9 mouse cellular contexts compared by ENCODE assay signal in the genomic region with DNA sequence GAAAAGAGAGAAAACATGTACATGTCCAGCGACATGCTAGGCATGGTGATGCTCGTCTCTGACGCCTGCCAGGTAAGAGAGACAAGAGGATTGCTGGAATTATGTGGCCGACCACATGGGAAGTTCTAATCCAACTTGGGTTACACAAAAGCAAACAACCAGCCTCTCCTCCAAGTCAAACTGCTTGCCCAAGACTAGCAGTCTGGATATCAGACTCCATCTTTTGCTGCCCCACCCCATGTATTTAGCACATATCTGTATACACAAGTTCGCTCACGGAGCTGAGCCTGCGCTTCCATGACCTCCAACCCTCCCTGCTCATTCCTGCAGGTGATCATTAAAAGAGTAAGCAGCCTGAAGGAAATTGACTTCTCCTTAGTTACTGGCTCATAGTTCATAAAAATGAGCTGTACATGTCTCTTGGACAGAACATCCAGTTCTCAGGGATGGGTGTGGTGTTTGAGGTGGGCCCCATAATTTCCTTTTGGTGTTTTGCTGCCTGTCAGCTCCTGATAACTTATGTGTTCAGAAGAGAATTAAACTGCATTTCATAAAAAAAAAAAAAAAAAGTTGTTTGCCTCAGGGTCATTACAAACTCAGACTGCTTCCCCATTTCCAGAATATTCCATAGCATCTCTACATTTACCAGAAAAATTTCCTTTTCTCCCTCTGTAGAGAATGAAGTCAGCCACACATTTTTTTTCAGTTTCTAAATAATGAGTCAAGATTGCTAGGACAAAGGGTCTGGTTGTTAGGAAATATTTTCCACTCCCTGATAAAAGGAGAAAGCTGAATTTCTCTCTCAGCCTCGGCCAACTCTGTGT. TPM values are rescaled to one million over a fixed set of nuclear protein-coding genes. Genes with fewer than 3 reads are reported as not detected.
DNase-seq lines count a peak whose midpoint lies in the region; ATAC-seq and TF ChIP-seq lines count a peak whose summit lies in the region.
"Had no signal": no experiment of that assay in that cellular context is flagged by ENCODE, and none has a peak within 500 bp of the region (broad histone marks: within the 10 kb centered on the region; RNA-seq: fewer than 3 reads in every experiment).

No protein-coding gene starts in this region.

- no peaks in the 10 kb centered on the region for H3K36me3 ChIP-seq in thymus, adult 2 months (ENCODE audit: control insufficient read depth, insufficient read depth, low read length)
- H3K36me3 ChIP-seq in heart, embryonic 10.5 days, result no peaks in the 10 kb centered on the region
- no peaks in the 10 kb centered on the region for H3K36me3 ChIP-seq in limb, embryonic 13.5 days
- no peaks in the 10 kb centered on the region for H3K36me3 ChIP-seq in small intestine, adult 2 months (ENCODE audit: control insufficient read depth, insufficient read depth, low read length)

- H3K27ac ChIP-seq in thymus, adult 2 months (ENCODE audit: control insufficient read depth, insufficient read depth, low read length), result no peak overlapping the region
- H3K27ac ChIP-seq in heart, embryonic 10.5 days, result peak overlapping the region; percentile 97
- H3K27ac ChIP-seq in limb, embryonic 13.5 days, result peak overlapping the region; percentile 67; the same call in 1 of the 2 replicates
- no peak overlapping the region for H3K27ac ChIP-seq in small intestine, adult 2 months (ENCODE audit: insufficient read depth, low read depth, low read length)

- WGBS in thymus, adult 2 months, result 86% methylated on average over 8 of the region's 8 CpGs
- WGBS in heart, embryonic 10.5 days, result 69% methylated on average over 8 of the region's 8 CpGs
- 76% methylated on average over 8 of the region's 8 CpGs for WGBS in limb, embryonic 13.5 days
- 54% methylated on average over 8 of the region's 8 CpGs for WGBS in small intestine, adult 2 months

- ATAC-seq in limb, embryonic 13.5 days (ENCODE audit: low FRiP score, low read depth), result no peak
- ATAC-seq in CD4-positive, CD25-positive, alpha-beta regulatory T cell, adult 4 months, result no peak

- H3K4me2 ChIP-seq in limb, embryonic 13.5 days (replicated peaks), result peak overlapping the region; percentile 98

- peaks cover 6% of the 10 kb centered on the region for H3K27me3 ChIP-seq in thymus, adult 2 months (ENCODE audit: control insufficient read depth, insufficient read depth, low read length)
- 0 out of 2 replicates have a peak, but pooled peaks cover 3% of the 10 kb centered on the region for H3K27me3 ChIP-seq in heart, embryonic 10.5 days (ENCODE audit: insufficient read depth, poor library complexity, severe bottlenecking)
- H3K27me3 ChIP-seq in limb, embryonic 13.5 days, result peaks cover 28% of the 10 kb centered on the region
- H3K27me3 ChIP-seq in small intestine, adult 2 months (ENCODE audit: control insufficient read depth, insufficient read depth, low read length), result peaks cover 10% of the 10 kb centered on the region

- H3K4me1 ChIP-seq in thymus, adult 2 months (replicated peaks; ENCODE audit: control insufficient read depth, insufficient read depth, low read length), result peaks cover 10% of the 10 kb centered on the region
- peaks cover 42% of the 10 kb centered on the region for H3K4me1 ChIP-seq in heart, embryonic 10.5 days
- H3K4me1 ChIP-seq in limb, embryonic 13.5 days, result peaks cover 11% of the 10 kb centered on the region
- peaks cover 3% of the 10 kb centered on the region for H3K4me1 ChIP-seq in small intestine, adult 2 months (ENCODE audit: control insufficient read depth, insufficient read depth, insufficient read length, low read length)

- no peak for TF ChIP-seq CTCF in thymus, adult 2 months (IDR thresholded peaks at IDR 0.05; ENCODE audit: borderline replicate concordance, control insufficient read depth, extremely low read depth, insufficient read depth, low read length, poor library complexity)
- TF ChIP-seq CTCF in small intestine, adult 2 months (IDR thresholded peaks at IDR 0.05; ENCODE audit: extremely low read depth, insufficient read length, insufficient replicate concordance, low read depth, low read length), result no peak

- TF ChIP-seq POLR2A in thymus, adult 2 months (IDR thresholded peaks at IDR 0.05; ENCODE audit: control insufficient read depth, extremely low read depth, insufficient read depth, low read length, poor library complexity), result no peak
- no peak for TF ChIP-seq POLR2A in small intestine, adult 2 months (IDR thresholded peaks at IDR 0.05; ENCODE audit: low read depth, low read length)

- H3K9me3 ChIP-seq in heart, embryonic 10.5 days, result no peaks in the 10 kb centered on the region
- H3K9me3 ChIP-seq in limb, embryonic 13.5 days, result no peaks in the 10 kb centered on the region

- peak overlapping the region; percentile 47; the same call in 1 of the 2 replicates for H3K4me3 ChIP-seq in thymus, adult 2 months (ENCODE audit: control insufficient read depth, insufficient read depth, low read length)
- peak overlapping the region; percentile 83 for H3K4me3 ChIP-seq in heart, embryonic 10.5 days
- H3K4me3 ChIP-seq in limb, embryonic 13.5 days, result peak overlapping the region; percentile 68
- peak overlapping the region; percentile 80 for H3K4me3 ChIP-seq in small intestine, adult 2 months (ENCODE audit: low read depth, low read length)

- no peak overlapping the region for H3K9ac ChIP-seq in limb, embryonic 13.5 days

- no peak for DNase-seq in thymus, adult 2 months
- DNase-seq in thymus, postnatal 4 days, result no peak
- peak; percentile 75 for DNase-seq in heart, embryonic 10.5 days (ENCODE audit: low spot score)
- DNase-seq in cerebellum, adult 9-10 months, result no peak
- DNase-seq in urinary bladder, postnatal 14 days (ENCODE audit: low spot score), result no peak

RNA-seq across cellular contexts. Expression of gene A930018P22Rik, which starts 0.7 kb away (rescaled TPM):
- polyA plus RNA-seq in thymus, adult 2 months (2012; rRNA removed), result 0.45 TPM in 1 of 2 replicates, not detected in the other
- 0.55 and 0.71 TPM in 2 replicates for polyA plus RNA-seq in heart, embryonic 10.5 days (2016; fragmentation: Nextera tagmentation; extraction: Ambion mirVana)
- polyA plus RNA-seq in limb, embryonic 13.5 days (2015; fragmentation: Nextera tagmentation; extraction: Ambion mirVana), result not detected in 2 replicates
- polyA plus RNA-seq in small intestine, adult 2 months (2012; rRNA removed), result not detected in 2 replicates
- not detected for polyA plus RNA-seq in CD4-positive, CD25-positive, alpha-beta regulatory T cell, adult 4 months (2017; shearing (Covaris generic))
- polyA plus RNA-seq: brain, embryonic 14.5 days had no signal

RNA-seq across cellular contexts. Expression of gene Cd59a, which starts 26.3 kb away (rescaled TPM):
- 3.5 and 4.5 TPM in 2 replicates for polyA plus RNA-seq in thymus, adult 2 months (2012; rRNA removed)
- polyA plus RNA-seq in heart, embryonic 10.5 days (2016; fragmentation: Nextera tagmentation; extraction: Ambion mirVana), result 70.8 and 82.0 TPM in 2 replicates
- 19.2 and 19.8 TPM in 2 replicates for polyA plus RNA-seq in limb, embryonic 13.5 days (2015; fragmentation: Nextera tagmentation; extraction: Ambion mirVana)
- polyA plus RNA-seq in small intestine, adult 2 months (2012; rRNA removed), result 3.8 and 5.2 TPM in 2 replicates
- polyA plus RNA-seq in CD4-positive, CD25-positive, alpha-beta regulatory T cell, adult 4 months (2017; shearing (Covaris generic)), result under 1 TPM in 1 of 2 experiments, not detected in 1; 0.52 TPM

RNA-seq across cellular contexts. Expression of gene Cd59b, which starts 52.2 kb away (rescaled TPM):
- polyA plus RNA-seq in thymus, adult 2 months (2012; rRNA removed), result 2.0 and 2.4 TPM in 2 replicates
- polyA plus RNA-seq in heart, embryonic 10.5 days (2016; fragmentation: Nextera tagmentation; extraction: Ambion mirVana), result 4.3 and 8.4 TPM in 2 replicates
- 3.7 and 5.8 TPM in 2 replicates for polyA plus RNA-seq in limb, embryonic 13.5 days (2015; fragmentation: Nextera tagmentation; extraction: Ambion mirVana)
- polyA plus RNA-seq in small intestine, adult 2 months (2012; rRNA removed), result 0.38 and 0.50 TPM in 2 replicates
- 1 to 10 TPM in 1 of 2 experiments, not detected in 1; 1.4 TPM for polyA plus RNA-seq in CD4-positive, CD25-positive, alpha-beta regulatory T cell, adult 4 months (2017; shearing (Covaris generic))

RNA-seq across cellular contexts. Expression of gene Gm10799, which starts 53.5 kb away (rescaled TPM):
- polyA plus RNA-seq in thymus, adult 2 months (2012; rRNA removed), result not detected in 2 replicates
- polyA plus RNA-seq in heart, embryonic 10.5 days (2016; fragmentation: Nextera tagmentation; extraction: Ambion mirVana), result not detected in 2 replicates
- not detected in 2 replicates for polyA plus RNA-seq in limb, embryonic 13.5 days (2015; fragmentation: Nextera tagmentation; extraction: Ambion mirVana)
- polyA plus RNA-seq in small intestine, adult 2 months (2012; rRNA removed), result not detected in 2 replicates
- not detected for polyA plus RNA-seq in CD4-positive, CD25-positive, alpha-beta regulatory T cell, adult 4 months (2017; shearing (Covaris generic))
- polyA plus RNA-seq: brain, embryonic 14.5 days had no signal

RNA-seq across cellular contexts. Expression of gene Gm10912, which starts 56.3 kb away (rescaled TPM):
- 0.26 TPM in 1 of 2 replicates, not detected in the other for polyA plus RNA-seq in thymus, adult 2 months (2012; rRNA removed)
- not detected in 2 replicates for polyA plus RNA-seq in heart, embryonic 10.5 days (2016; fragmentation: Nextera tagmentation; extraction: Ambion mirVana)
- 0.14 TPM in 1 of 2 replicates, not detected in the other for polyA plus RNA-seq in limb, embryonic 13.5 days (2015; fragmentation: Nextera tagmentation; extraction: Ambion mirVana)
- 0.15 TPM in 1 of 2 replicates, not detected in the other for polyA plus RNA-seq in small intestine, adult 2 months (2012; rRNA removed)
- polyA plus RNA-seq in CD4-positive, CD25-positive, alpha-beta regulatory T cell, adult 4 months (2017; shearing (Covaris generic)), result under 1 TPM in 1 of 2 experiments, not detected in 1; 0.19 TPM

Comparison
In these comparisons a context has a peak if more than half of its experiments do, and no peak if none do; other contexts are left out.
1. H3K27ac ChIP-seq: peak in heart, embryonic 10.5 days (single experiment) and limb, embryonic 13.5 days (single experiment); none in thymus, adult 2 months (single experiment) and small intestine, adult 2 months (single experiment).
2. Peak in every context shown above with its lines, with median percentiles within 50 percentile points of each other: H3K4me3 ChIP-seq.